Mouse (Mus musculus): ENCODE measurements around the gene Zfp592. TPM values are rescaled to one million over a fixed set of nuclear protein-coding genes. Genes with fewer than 3 reads are reported as not detected.

The Zfp592 gene
- 15.3 and 17.8 TPM in 2 replicates for polyA plus RNA-seq (2014; fragmentation: Nextera tagmentation; extraction: Ambion mirVana)

GRCm38 (mm10) chr7:80992980-80993833, at the start of gene Zfp592:
TSS of gene Zfp592 (plus strand) at chr7:80993681.
- peak; percentile 87 for DNase-seq (ENCODE audit: low spot score)
- no peaks in the 10 kb centered on the region for H3K27me3 ChIP-seq (ENCODE audit: control insufficient read depth, insufficient read depth, low read length)
- under 1% methylated on average over 71 of the region's 102 CpGs for WGBS
- H3K36me3 ChIP-seq (ENCODE audit: control insufficient read depth, insufficient read depth, low read length) = no peaks in the 10 kb centered on the region
- peak within 1 kb of the TSS; percentile 87 for H3K4me3 ChIP-seq (ENCODE audit: low read depth, low read length)
- peak; percentile 93 for ATAC-seq (ENCODE audit: insufficient number of reproducible peaks, low FRiP score, low TSS enrichment, low read depth)
- peaks cover 14% of the 10 kb centered on the region for H3K4me1 ChIP-seq (ENCODE audit: control insufficient read depth, insufficient read depth, low read length)
- H3K9ac ChIP-seq (ENCODE audit: low read length) = peak within 1 kb of the TSS; percentile 97
- peak within 1 kb of the TSS; percentile 97 for H3K27ac ChIP-seq (replicated peaks; ENCODE audit: low read depth, low read length)
- no peaks in the 10 kb centered on the region for H3K9me3 ChIP-seq (ENCODE audit: control insufficient read depth, low read length)
- H3K4me2 ChIP-seq (ENCODE audit: low read depth, severe bottlenecking) = peak within 1 kb of the TSS; percentile 57

GRCm38 (mm10) chr7:80947445-80948350, 45.8 kb upstream of the Zfp592 start, which contains the start of gene Sec11a:
TSS of gene Sec11a (minus strand) at chr7:80947780.
- H3K27me3 ChIP-seq (ENCODE audit: control insufficient read depth, insufficient read depth, low read length) = no peaks in the 10 kb centered on the region
- H3K4me3 ChIP-seq (ENCODE audit: low read depth, low read length) = peak within 1 kb of the TSS; percentile 90
- DNase-seq (ENCODE audit: low spot score) (peak; percentile 94), ATAC-seq (ENCODE audit: insufficient number of reproducible peaks, low FRiP score, low TSS enrichment, low read depth) (peak; percentile 98)
- peak within 1 kb of the TSS; percentile 68 for H3K4me2 ChIP-seq (ENCODE audit: low read depth, severe bottlenecking)
- no peaks in the 10 kb centered on the region for H3K36me3 ChIP-seq (ENCODE audit: control insufficient read depth, insufficient read depth, low read length)
- no peaks in the 10 kb centered on the region for H3K9me3 ChIP-seq (ENCODE audit: control insufficient read depth, low read length)
- peak within 1 kb of the TSS; percentile 91 for H3K27ac ChIP-seq (replicated peaks; ENCODE audit: low read depth, low read length)
- peak within 1 kb of the TSS; percentile 89 for H3K9ac ChIP-seq (ENCODE audit: low read length)
- H3K4me1 ChIP-seq (ENCODE audit: control insufficient read depth, insufficient read depth, low read length) = no peaks in the 10 kb centered on the region
- WGBS = 2% methylated on average over 44 of the region's 44 CpGs

DNA sequence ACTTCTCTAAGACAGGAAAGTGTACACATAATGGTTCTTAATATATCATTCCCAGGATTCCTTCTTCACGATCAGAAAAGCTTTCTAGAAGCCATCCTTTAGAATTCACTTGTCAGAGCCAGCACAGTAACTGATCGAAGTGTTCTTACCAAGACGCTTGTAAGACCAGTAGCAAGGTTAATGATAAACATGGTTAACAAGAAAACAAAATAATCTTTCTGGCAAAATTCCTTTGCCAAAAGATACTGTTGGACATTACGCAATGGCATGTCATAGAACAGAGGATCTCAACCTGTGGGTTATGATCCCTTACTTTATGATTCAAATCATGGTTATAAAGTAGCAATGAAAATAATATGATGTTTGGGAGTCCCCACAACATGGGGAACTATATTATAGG, 42.0 kb upstream of the Zfp592 start:
- no peak for ATAC-seq (ENCODE audit: insufficient number of reproducible peaks, low FRiP score, low TSS enrichment, low read depth)

DNA sequence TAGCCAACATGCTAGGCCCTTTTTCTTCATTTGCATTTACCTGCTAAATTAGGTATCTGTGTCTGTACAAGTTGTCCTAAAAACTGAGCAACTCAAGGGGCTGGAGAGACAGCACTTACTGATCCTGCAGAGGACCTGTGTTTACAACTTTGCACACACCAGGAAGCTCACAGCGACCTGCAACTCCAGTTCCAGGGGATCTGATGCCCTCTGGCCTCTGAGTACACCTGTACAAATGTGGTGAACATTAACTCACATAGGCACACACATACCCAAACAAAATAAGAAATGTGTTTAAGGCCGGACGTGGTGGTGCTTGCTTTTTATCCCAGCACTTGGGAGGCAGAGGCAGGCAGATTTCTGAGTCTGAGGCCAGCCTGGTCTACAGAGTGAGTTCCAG, 41.3 kb upstream of the Zfp592 start:
- H3K36me3 ChIP-seq (ENCODE audit: control insufficient read depth, insufficient read depth, low read length) = no peaks in the 10 kb centered on the region
- DNase-seq (ENCODE audit: low spot score) = no peak

More for the DNA sequence above, 42.0 kb upstream of the Zfp592 start:
- Histone ChIP-seq H3K9ac (ENCODE audit: low read length) (no peak overlapping the region), H3K4me1 (ENCODE audit: control insufficient read depth, insufficient read depth, low read length) (no peaks in the 10 kb centered on the region), H3K4me3 (ENCODE audit: low read depth, low read length) (no peak overlapping the region), H3K27ac (replicated peaks; ENCODE audit: low read depth, low read length) (no peak overlapping the region), H3K9me3 (ENCODE audit: control insufficient read depth, low read length) (no peaks in the 10 kb centered on the region), H3K36me3 (ENCODE audit: control insufficient read depth, insufficient read depth, low read length) (no peaks in the 10 kb centered on the region), H3K4me2 (ENCODE audit: low read depth, severe bottlenecking) (no peak overlapping the region), H3K27me3 (ENCODE audit: control insufficient read depth, insufficient read depth, low read length) (no peaks in the 10 kb centered on the region)
- DNase-seq (ENCODE audit: low spot score) = no peak
- WGBS = 84% methylated on average over 4 of the region's 4 CpGs

GRCm38 (mm10) chr7:80954251-80954650, 39.2 kb upstream of the Zfp592 start:
- H3K9ac ChIP-seq (ENCODE audit: low read length) = no peak overlapping the region
- no peaks in the 10 kb centered on the region for H3K36me3 ChIP-seq (ENCODE audit: control insufficient read depth, insufficient read depth, low read length)
- no peak overlapping the region for H3K4me2 ChIP-seq (ENCODE audit: low read depth, severe bottlenecking)
- H3K4me1 ChIP-seq (ENCODE audit: control insufficient read depth, insufficient read depth, low read length) = no peaks in the 10 kb centered on the region
- H3K4me3 ChIP-seq (ENCODE audit: low read depth, low read length) = no peak overlapping the region
- H3K9me3 ChIP-seq (ENCODE audit: control insufficient read depth, low read length) = no peaks in the 10 kb centered on the region
- no peaks in the 10 kb centered on the region for H3K27me3 ChIP-seq (ENCODE audit: control insufficient read depth, insufficient read depth, low read length)
- DNase-seq (ENCODE audit: low spot score) = no peak
- no peak overlapping the region for H3K27ac ChIP-seq (replicated peaks; ENCODE audit: low read depth, low read length)
- 78% methylated on average over 2 of the region's 2 CpGs for WGBS
- no peak for ATAC-seq (ENCODE audit: insufficient number of reproducible peaks, low FRiP score, low TSS enrichment, low read depth)

More for the DNA sequence above, 41.3 kb upstream of the Zfp592 start:
- ATAC-seq (ENCODE audit: insufficient number of reproducible peaks, low FRiP score, low TSS enrichment, low read depth) = no peak
- WGBS = 61% methylated on average over 3 of the region's 3 CpGs
- H3K4me3 ChIP-seq (ENCODE audit: low read depth, low read length) = no peak overlapping the region
- H3K4me2 ChIP-seq (ENCODE audit: low read depth, severe bottlenecking) = no peak overlapping the region
- H3K27me3 ChIP-seq (ENCODE audit: control insufficient read depth, insufficient read depth, low read length) = no peaks in the 10 kb centered on the region
- H3K27ac ChIP-seq (replicated peaks; ENCODE audit: low read depth, low read length) = no peak overlapping the region
- H3K4me1 ChIP-seq (ENCODE audit: control insufficient read depth, insufficient read depth, low read length) = no peaks in the 10 kb centered on the region
- no peaks in the 10 kb centered on the region for H3K9me3 ChIP-seq (ENCODE audit: control insufficient read depth, low read length)
- H3K9ac ChIP-seq (ENCODE audit: low read length) = no peak overlapping the region

DNA sequence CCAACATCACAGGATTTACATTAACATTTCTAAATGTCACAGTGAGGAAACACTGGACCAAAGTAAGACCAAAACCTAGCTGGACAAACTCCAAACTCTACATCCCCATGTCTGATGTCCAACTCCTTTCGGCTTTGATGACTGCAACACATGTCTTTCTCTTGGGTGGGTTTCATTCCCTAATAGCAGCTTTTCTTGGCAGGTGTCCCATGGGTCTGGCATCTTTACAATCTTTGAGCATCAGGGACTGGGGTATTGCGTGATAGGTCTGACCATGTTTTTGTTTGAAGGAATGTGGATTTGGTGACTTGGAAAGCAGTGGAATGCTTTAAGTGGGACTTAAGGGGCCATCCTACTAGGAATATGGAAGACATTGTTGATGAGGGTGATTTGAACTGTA, 36.6 kb upstream of the Zfp592 start:
- no peak for ATAC-seq (ENCODE audit: insufficient number of reproducible peaks, low FRiP score, low TSS enrichment, low read depth)
- Histone ChIP-seq H3K27me3 (ENCODE audit: control insufficient read depth, insufficient read depth, low read length) (no peaks in the 10 kb centered on the region), H3K9me3 (ENCODE audit: control insufficient read depth, low read length) (no peaks in the 10 kb centered on the region), H3K27ac (replicated peaks; ENCODE audit: low read depth, low read length) (no peak overlapping the region), H3K36me3 (ENCODE audit: control insufficient read depth, insufficient read depth, low read length) (no peaks in the 10 kb centered on the region), H3K9ac (ENCODE audit: low read length) (no peak overlapping the region), H3K4me1 (ENCODE audit: control insufficient read depth, insufficient read depth, low read length) (no peaks in the 10 kb centered on the region), H3K4me3 (ENCODE audit: low read depth, low read length) (no peak overlapping the region), H3K4me2 (ENCODE audit: low read depth, severe bottlenecking) (no peak overlapping the region)
- DNase-seq (ENCODE audit: low spot score) = no peak
- 83% methylated on average over 2 of the region's 2 CpGs for WGBS

DNA sequence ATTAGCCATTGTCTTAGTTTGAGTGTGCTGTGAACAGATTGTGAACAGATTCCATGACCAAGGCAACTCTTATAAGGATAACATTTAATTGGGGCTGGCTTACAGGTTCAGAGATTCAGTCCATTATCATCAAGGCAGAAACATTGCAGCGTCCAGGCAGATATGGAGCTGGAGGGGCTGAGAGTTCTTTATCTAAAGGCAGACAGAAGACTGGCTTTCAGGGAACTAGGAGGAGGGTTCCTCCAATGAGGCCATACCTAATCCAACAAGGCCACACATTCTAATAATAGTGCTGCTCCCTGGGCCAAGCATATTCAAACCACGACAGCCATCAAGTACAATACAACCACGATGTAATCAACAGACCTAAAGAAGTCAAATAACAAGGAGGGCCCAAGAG, 34.5 kb upstream of the Zfp592 start:
- H3K4me3 ChIP-seq (ENCODE audit: low read depth, low read length) = no peak overlapping the region
- no peak for ATAC-seq (ENCODE audit: insufficient number of reproducible peaks, low FRiP score, low TSS enrichment, low read depth)
- H3K9me3 ChIP-seq (ENCODE audit: control insufficient read depth, low read length) = no peaks in the 10 kb centered on the region
- H3K4me2 ChIP-seq (ENCODE audit: low read depth, severe bottlenecking) = no peak overlapping the region
- no peak overlapping the region for H3K9ac ChIP-seq (ENCODE audit: low read length)
- WGBS = 93% methylated on average over 3 of the region's 3 CpGs
- no peak for DNase-seq (ENCODE audit: low spot score)
- H3K27ac ChIP-seq (replicated peaks; ENCODE audit: low read depth, low read length) = no peak overlapping the region
- no peaks in the 10 kb centered on the region for H3K27me3 ChIP-seq (ENCODE audit: control insufficient read depth, insufficient read depth, low read length)
- H3K36me3 ChIP-seq (ENCODE audit: control insufficient read depth, insufficient read depth, low read length) = no peaks in the 10 kb centered on the region
- no peaks in the 10 kb centered on the region for H3K4me1 ChIP-seq (ENCODE audit: control insufficient read depth, insufficient read depth, low read length)

GRCm38 (mm10) chr7:80962799-80963198, 30.7 kb upstream of the Zfp592 start:
- H3K4me3 ChIP-seq (ENCODE audit: low read depth, low read length) = no peak overlapping the region
- no peaks in the 10 kb centered on the region for H3K9me3 ChIP-seq (ENCODE audit: control insufficient read depth, low read length)
- H3K27ac ChIP-seq (replicated peaks; ENCODE audit: low read depth, low read length) = no peak overlapping the region
- H3K4me2 ChIP-seq (ENCODE audit: low read depth, severe bottlenecking) = no peak overlapping the region
- 84% methylated on average over 6 of the region's 6 CpGs for WGBS
- H3K4me1 ChIP-seq (ENCODE audit: control insufficient read depth, insufficient read depth, low read length) = no peaks in the 10 kb centered on the region
- H3K9ac ChIP-seq (ENCODE audit: low read length) = no peak overlapping the region
- DNase-seq (ENCODE audit: low spot score) (no peak), ATAC-seq (ENCODE audit: insufficient number of reproducible peaks, low FRiP score, low TSS enrichment, low read depth) (no peak)
- H3K27me3 ChIP-seq (ENCODE audit: control insufficient read depth, insufficient read depth, low read length) = no peaks in the 10 kb centered on the region
- no peaks in the 10 kb centered on the region for H3K36me3 ChIP-seq (ENCODE audit: control insufficient read depth, insufficient read depth, low read length)
